Mouse (Mus musculus): ENCODE measurements around the gene Slc22a23. TPM values are rescaled to one million over a fixed set of nuclear protein-coding genes. Genes with fewer than 3 reads are reported as not detected.

Gene Slc22a23
- 1 to 10 TPM; 3.2 to 4.4 TPM for total RNA-seq (2023)

GRCm38 (mm10) chr13:34345128-34346085 lies at the start of gene Slc22a23:
Gene Slc22a23 (minus strand): TSS chr13:34345182.

GRCm38 (mm10) chr13:34162491-34163303 lies 182.3 kb downstream of the Slc22a23 start, which contains the start of gene Psmg4:
Gene Psmg4 (plus strand): TSS chr13:34162964.

GRCm38 (mm10) chr13:34130226-34130731 lies 214.7 kb downstream of the Slc22a23 start, which contains the start of gene Tubb2b:
Gene Tubb2b (minus strand): TSS chr13:34130466.

Other genes with a start within 250 kb of the Slc22a23 start
- under 1 TPM; 0.26 to 0.53 TPM for gene Tubb2b, start 214.7 kb downstream of the Slc22a23 start, total RNA-seq (2023)
- gene Psmg4, start 182.2 kb downstream of the Slc22a23 start, total RNA-seq (2023) = 10 to 100 TPM; 17.6 to 21.5 TPM

All from neutrophil, adult 83 days (primary cell).